Mouse (Mus musculus) erythroblast, embryonic 14.5 days (primary cell): ENCODE data around the gene Macf1.

Experiments
- GATA1 ChIP-seq: IDR thresholded peaks from 2 replicates; pipeline ENCODE4 v1.6.1; 2012; ENCODE audit warnings: low read length, inconsistent platforms, mixed read lengths
- TAL1 ChIP-seq: IDR thresholded peaks from 3 replicates; pipeline ENCODE4 v1.6.1; 2012; ENCODE audit warnings: low read length, inconsistent platforms, mixed read lengths

- TF ChIP-seq TAL1 = no peak
- no peak for TF ChIP-seq GATA1
Observed at GRCm38 (mm10) chr4:123654566-123654965, 29.6 kb downstream of the Macf1 start.
